ENCODE assay signal across 20 mouse cellular contexts in genomic region chr19:24585171-24585570, GRCm38 (mm10). TPM values are rescaled to one million over a fixed set of nuclear protein-coding genes. Genes with fewer than 3 reads are reported as not detected.
DNase-seq lines count a peak whose midpoint lies in the region; ATAC-seq and TF ChIP-seq lines count a peak whose summit lies in the region.
"Had no signal": no experiment of that assay in that cellular context is flagged by ENCODE, and none has a peak within 500 bp of the region (broad histone marks: within the 10 kb centered on the region; RNA-seq: fewer than 3 reads in every experiment).

No protein-coding gene starts in this region.

- WGBS in midbrain, embryonic 11.5 days, result 98% methylated on average over 5 of the region's 5 CpGs
- 96% methylated on average over 5 of the region's 5 CpGs for WGBS in midbrain, embryonic 13.5 days

- ATAC-seq in midbrain, embryonic 11.5 days (ENCODE audit: low FRiP score), result no peak
- ATAC-seq in midbrain, embryonic 13.5 days, result no peak
- ATAC-seq: activated CD4-positive, CD25-positive, alpha-beta regulatory T cell, adult 4 months; CD4-positive, CD25-positive, alpha-beta regulatory T cell, adult 4 months; Patski had no signal

- H3K27me3 ChIP-seq in midbrain, embryonic 11.5 days (ENCODE audit: control insufficient read depth, insufficient read depth, low read length), result no peaks in the 10 kb centered on the region
- H3K27me3 ChIP-seq in midbrain, embryonic 13.5 days, result no peaks in the 10 kb centered on the region

- H3K27ac ChIP-seq in layer of hippocampus, adult 2 months, result peak overlapping the region; percentile 89; the same call in 1 of the 2 replicates
- no peak overlapping the region for H3K27ac ChIP-seq in midbrain, embryonic 11.5 days (ENCODE audit: low read depth, low read length)
- no peak overlapping the region for H3K27ac ChIP-seq in midbrain, embryonic 13.5 days

- H3K9me3 ChIP-seq in midbrain, embryonic 11.5 days (ENCODE audit: control insufficient read depth, low read length), result no peaks in the 10 kb centered on the region
- no peaks in the 10 kb centered on the region for H3K9me3 ChIP-seq in midbrain, embryonic 13.5 days
- H3K9me3 ChIP-seq: G1E had no signal

- H3K4me3 ChIP-seq in layer of hippocampus, adult 2 months, result no peak overlapping the region
- no peak overlapping the region for H3K4me3 ChIP-seq in midbrain, embryonic 11.5 days (ENCODE audit: low read depth, low read length)
- H3K4me3 ChIP-seq in midbrain, embryonic 13.5 days (replicated peaks), result no peak overlapping the region

- TF ChIP-seq CTCF in layer of hippocampus, adult 2 months (conservative IDR thresholded peaks at IDR 0.05), result no peak

- H3K4me2 ChIP-seq in midbrain, embryonic 11.5 days, result no peak overlapping the region
- H3K4me2 ChIP-seq in midbrain, embryonic 13.5 days (replicated peaks), result no peak overlapping the region

- DNase-seq in heart, adult 11 months, result peak; percentile 76
- DNase-seq in heart, adult 9 months (ENCODE audit: low spot score in 2 of 2), result no peak
- DNase-seq in layer of hippocampus, adult 2 months (ENCODE audit: low spot score in 2 of 2), result no peak
- DNase-seq in layer of hippocampus, adult 9-10 months (ENCODE audit: low spot score), result no peak
- DNase-seq in midbrain, embryonic 11.5 days (ENCODE audit: low spot score, missing footprints), result peak; percentile 73
- DNase-seq: adrenal gland, adult 2 months; adrenal gland, adult 8-10 months; adrenal gland, postnatal 10 days; adrenal gland, postnatal 14 days; adrenal gland, postnatal 25 days; adrenal gland, postnatal 36 days; B cell, adult 2 months; cerebellum, adult 11 months; cerebellum, adult 11-12 months; cerebellum, adult 18-20 months had no signal

- H3K4me1 ChIP-seq in midbrain, embryonic 11.5 days (ENCODE audit: control insufficient read depth, insufficient read depth, low read length), result no peaks in the 10 kb centered on the region
- H3K4me1 ChIP-seq in midbrain, embryonic 13.5 days (replicated peaks), result no peaks in the 10 kb centered on the region

- H3K9ac ChIP-seq in midbrain, embryonic 11.5 days (ENCODE audit: low read length), result no peak overlapping the region
- H3K9ac ChIP-seq in midbrain, embryonic 13.5 days (replicated peaks), result no peak overlapping the region

- no peaks in the 10 kb centered on the region for H3K36me3 ChIP-seq in midbrain, embryonic 11.5 days (ENCODE audit: control insufficient read depth, insufficient read depth, low read length)
- no peaks in the 10 kb centered on the region for H3K36me3 ChIP-seq in midbrain, embryonic 13.5 days
- H3K36me3 ChIP-seq: G1E had no signal

RNA-seq across cellular contexts. Expression of gene Pip5k1b, which starts 29.5 kb away (rescaled TPM):
- 10 to 100 TPM; 68.4 to 72.1 TPM for total RNA-seq in layer of hippocampus, adult 2 months (2021)
- 2.3 and 2.9 TPM in 2 replicates for polyA plus RNA-seq in midbrain, embryonic 11.5 days (2014; fragmentation: Nextera tagmentation; extraction: Ambion mirVana)
- polyA plus RNA-seq in midbrain, embryonic 13.5 days (2015; fragmentation: Nextera tagmentation; extraction: Ambion mirVana), result 1.3 TPM in 2 replicates

Comparison
In these comparisons a context has a peak if more than half of its experiments do, and no peak if none do; other contexts are left out.
1. DNase-seq: peak in heart, adult 11 months (single experiment) and midbrain, embryonic 11.5 days (single experiment); none in heart, adult 9 months (0 of 2), layer of hippocampus, adult 2 months (0 of 2) and layer of hippocampus, adult 9-10 months (single experiment).